Mouse (Mus musculus) MEL (cell line): ENCODE results near the gene Fnip2.

Source experiments
- CTCF ChIP-seq, 3 experiments: IDR thresholded peaks in 2 of 3; conservative IDR thresholded peaks in 1 of 3; 2 replicates each; pipeline ENCODE4 v1.5.1; 2011 to 2012; ENCODE audit warnings: low read length in 3 of 3, low read depth in 2 of 3, mild to moderate bottlenecking in 2 of 3, improper control_type of control experiment in 1 of 3, inconsistent platforms in 1 of 3, mixed read lengths in 1 of 3, moderate library complexity in 1 of 3; ENCODE audit not compliant: control insufficient read depth in 1 of 3, insufficient read depth in 1 of 3, poor library complexity in 1 of 3, severe bottlenecking in 1 of 3
- JUND ChIP-seq: IDR thresholded peaks from 2 replicates; pipeline ENCODE4 v1.6.1; 2011; ENCODE audit warnings: low read depth, mild to moderate bottlenecking, improper control_type of control experiment, low read length
- MAFK ChIP-seq: IDR thresholded peaks from 2 replicates; pipeline ENCODE4 v1.6.1; 2011; ENCODE audit warnings: low read depth, mild to moderate bottlenecking, low read length, improper control_type of control experiment, borderline replicate concordance
- MAX ChIP-seq: IDR thresholded peaks from 2 replicates; pipeline ENCODE4 v1.6.1; 2011; ENCODE audit warnings: low read length, improper control_type of control experiment
- MEF2A ChIP-seq: IDR thresholded peaks from 2 replicates; pipeline ENCODE4 v1.6.1; 2014; ENCODE audit warnings: low read depth, mild to moderate bottlenecking, inconsistent platforms, low read length, improper control_type of control experiment; ENCODE audit not compliant: poor library complexity, insufficient replicate concordance, severe bottlenecking; ENCODE audit errors: extremely low read depth
- POLR2A ChIP-seq, 2 experiments: IDR thresholded peaks; 2 replicates each; pipeline ENCODE4 v1.6.1; 2011 to 2012; ENCODE audit warnings: low read length in 2 of 2, mild to moderate bottlenecking in 2 of 2, control low read depth in 1 of 2, improper control_type of control experiment in 1 of 2, low read depth in 1 of 2, moderate library complexity in 1 of 2; ENCODE audit not compliant: control insufficient read depth in 1 of 2, insufficient read depth in 1 of 2, poor library complexity in 1 of 2
- POLR2AphosphoS2 ChIP-seq: IDR thresholded peaks from 2 replicates; pipeline ENCODE4 v1.6.1; 2011; ENCODE audit warnings: low read length, improper control_type of control experiment
- TBP ChIP-seq: IDR thresholded peaks from 2 replicates; pipeline ENCODE4 v1.8.0; 2011; ENCODE audit warnings: low read depth, low read length, improper control_type of control experiment
- ZC3H11A ChIP-seq: IDR thresholded peaks from 2 replicates; pipeline ENCODE4 v1.6.1; 2012; ENCODE audit warnings: low read depth, mild to moderate bottlenecking, inconsistent platforms, low read length, improper control_type of control experiment
- ZNF384 ChIP-seq: IDR thresholded peaks from 2 replicates; pipeline ENCODE4 v1.6.1; 2012; ENCODE audit warnings: low read depth, mild to moderate bottlenecking, inconsistent platforms, low read length, improper control_type of control experiment

DNA sequence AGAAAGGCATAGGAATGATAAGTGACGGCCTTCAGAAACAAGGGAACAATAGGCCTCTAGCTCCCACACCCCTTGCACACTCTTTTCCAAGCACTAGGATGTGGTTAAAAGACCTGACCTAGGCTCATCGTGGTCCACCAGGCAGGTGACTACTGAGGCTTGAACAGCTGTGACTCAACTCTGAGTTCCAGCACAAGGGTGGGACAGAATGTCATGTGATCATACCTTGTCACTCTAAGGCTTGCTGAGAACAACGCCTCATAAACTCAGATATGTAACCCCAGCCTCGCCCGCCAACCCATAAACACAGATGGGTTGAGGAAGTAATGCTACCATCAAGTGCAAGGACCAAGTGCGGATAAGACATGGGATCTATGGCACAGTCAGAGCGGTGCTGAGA, 79.6 kb downstream of the Fnip2 start:
- TF ChIP-seq JUND (no peak), POLR2A (IDR thresholded peaks at IDR 0.05; ENCODE audit: control insufficient read depth in 1 of 2, insufficient read depth in 1 of 2, low read depth in 1 of 2, low read length in 2 of 2, poor library complexity in 1 of 2) (no peak), CTCF (IDR thresholded peaks at IDR 0.05 in 2 of 3, conservative IDR thresholded peaks at IDR 0.05 in 1 of 3; ENCODE audit: control insufficient read depth in 1 of 3, insufficient read depth in 1 of 3, low read depth in 2 of 3, low read length in 3 of 3, poor library complexity in 1 of 3, severe bottlenecking in 1 of 3) (no peak), MAX (no peak), POLR2AphosphoS2 (no peak), ZC3H11A (no peak), MAFK (no peak), MEF2A (no peak), TBP (no peak), ZNF384 (no peak)
